Mouse (Mus musculus) hindbrain, embryonic 15.5 days (tissue): ENCODE measurements around the gene Wwox. TPM values are rescaled to one million over a fixed set of nuclear protein-coding genes. Genes with fewer than 3 reads are reported as not detected.

Experiments
- ATAC-seq: fragments of 200-750 bp; cut with Nextera tagmentation; 2 replicates; pipeline ENCODE4 v1.8.0; 2017; ENCODE audit warnings: low read depth, moderate number of reproducible peaks, moderate TSS enrichment; ENCODE audit not compliant: low FRiP score
- H3K27ac ChIP-seq: fragments of 300-500 bp; sonication (generic); replicated peaks from 2 replicates; pipeline ENCODE4 v1.5.1; 2015; ENCODE audit warnings: mild to moderate bottlenecking, inconsistent platforms
- H3K27me3 ChIP-seq: fragments of 300-500 bp; sonication (generic); 2 replicates; pipeline ENCODE4 v1.6.1; 2015; ENCODE audit warnings: control low read depth, inconsistent platforms
- H3K36me3 ChIP-seq: fragments of 300-500 bp; sonication (generic); 2 replicates; pipeline ENCODE4 v1.6.1; 2015; ENCODE audit warnings: control low read depth, inconsistent platforms
- H3K4me1 ChIP-seq: fragments of 300-500 bp; sonication (generic); replicated peaks from 2 replicates; pipeline ENCODE4 v1.6.1; 2015; ENCODE audit warnings: control low read depth, inconsistent platforms
- H3K4me2 ChIP-seq: fragments of 300-500 bp; sonication (generic); 2 replicates; pipeline ENCODE4 v1.6.1; 2015; ENCODE audit warnings: moderate library complexity, mild to moderate bottlenecking, inconsistent platforms
- H3K4me3 ChIP-seq: fragments of 300-500 bp; sonication (generic); 2 replicates; pipeline ENCODE4 v1.5.1; 2015; ENCODE audit warnings: mild to moderate bottlenecking, inconsistent platforms
- H3K9ac ChIP-seq: fragments of 300-500 bp; sonication (generic); 2 replicates; pipeline ENCODE4 v1.6.1; 2015; ENCODE audit warnings: inconsistent platforms
- H3K9me3 ChIP-seq: fragments of 300-500 bp; sonication (generic); 2 replicates; pipeline ENCODE4 v1.6.1; 2016; ENCODE audit warnings: control low read depth, inconsistent platforms
- WGBS: fragments of 180-500 bp; shearing (Covaris S2); methylation state at CpG from one replicate; pipeline ENCODE4 v1.1.7; 2015; 5-methylcytosine and 5-hydroxymethylcytosine counted together
- polyA plus RNA-seq: library from polyadenylated mRNA; unstranded; fragments of >200 nt; fragmentation: Nextera tagmentation; extraction: Ambion mirVana; gene quantifications from 2 replicates; pipeline ENCODE4 v1.2.1, GENCODE M21; 2015

The Wwox gene
- polyA plus RNA-seq, 1 experiment from 2014 or later, result 13.9 TPM

GRCm38 (mm10) chr8:114473546-114473945, 34.1 kb downstream of the Wwox start:
- Histone ChIP-seq H3K9me3 (no peaks in the 10 kb centered on the region), H3K4me3 (no peak overlapping the region), H3K4me2 (no peak overlapping the region), H3K27me3 (no peaks in the 10 kb centered on the region), H3K9ac (no peak overlapping the region), H3K4me1 (peaks cover 7% of the 10 kb centered on the region), H3K27ac (no peak overlapping the region), H3K36me3 (no peaks in the 10 kb centered on the region)
- no peak for ATAC-seq
- WGBS, result 80% methylated on average over 11 of the region's 11 CpGs

- H3K27ac ChIP-seq, result no peak overlapping the region
- H3K9me3 ChIP-seq, result no peaks in the 10 kb centered on the region
- H3K4me1 ChIP-seq, result no peaks in the 10 kb centered on the region
- no peaks in the 10 kb centered on the region for H3K27me3 ChIP-seq
- H3K36me3 ChIP-seq, result no peaks in the 10 kb centered on the region
- no peak overlapping the region for H3K4me3 ChIP-seq
- H3K9ac ChIP-seq, result no peak overlapping the region
- 80% methylated on average over 10 of the region's 10 CpGs for WGBS
- ATAC-seq, result no peak
- H3K4me2 ChIP-seq, result no peak overlapping the region
These were observed 37.5 kb downstream of the Wwox start for GRCm38 (mm10) chr8:114476919-114477318.

GRCm38 (mm10) chr8:114477790-114478189, 38.3 kb downstream of the Wwox start:
- 83% methylated on average over 8 of the region's 8 CpGs for WGBS
- no peaks in the 10 kb centered on the region for H3K9me3 ChIP-seq
- no peaks in the 10 kb centered on the region for H3K27me3 ChIP-seq

GRCm38 (mm10) chr8:114479749-114480148, 40.3 kb downstream of the Wwox start:
- 68% methylated on average over 8 of the region's 8 CpGs for WGBS
- Histone ChIP-seq H3K27me3 (no peaks in the 10 kb centered on the region), H3K4me3 (no peak overlapping the region), H3K4me2 (no peak overlapping the region), H3K4me1 (no peaks in the 10 kb centered on the region), H3K27ac (no peak overlapping the region), H3K9me3 (no peaks in the 10 kb centered on the region), H3K36me3 (no peaks in the 10 kb centered on the region), H3K9ac (no peak overlapping the region)
- ATAC-seq, result no peak

More at GRCm38 (mm10) chr8:114477790-114478189, 38.3 kb downstream of the Wwox start:
- Histone ChIP-seq H3K36me3 (no peaks in the 10 kb centered on the region), H3K4me1 (no peaks in the 10 kb centered on the region), H3K4me3 (no peak overlapping the region), H3K4me2 (no peak overlapping the region), H3K9ac (no peak overlapping the region), H3K27ac (no peak overlapping the region)
- no peak for ATAC-seq

GRCm38 (mm10) chr8:114491662-114492160, 52.3 kb downstream of the Wwox start:
- Histone ChIP-seq H3K9me3 (no peaks in the 10 kb centered on the region), H3K27me3 (no peaks in the 10 kb centered on the region), H3K4me3 (no peak overlapping the region), H3K9ac (no peak overlapping the region), H3K4me2 (no peak overlapping the region), H3K4me1 (no peaks in the 10 kb centered on the region), H3K36me3 (no peaks in the 10 kb centered on the region), H3K27ac (no peak overlapping the region)
- 83% methylated on average over 5 of the region's 5 CpGs for WGBS
- no peak for ATAC-seq

GRCm38 (mm10) chr8:114499448-114500144, 60.1 kb downstream of the Wwox start:
- no peak overlapping the region for H3K9ac ChIP-seq
- no peak overlapping the region for H3K4me3 ChIP-seq
- H3K36me3 ChIP-seq, result no peaks in the 10 kb centered on the region
- no peaks in the 10 kb centered on the region for H3K27me3 ChIP-seq
- H3K4me2 ChIP-seq, result no peak overlapping the region
- H3K27ac ChIP-seq, result no peak overlapping the region
- H3K9me3 ChIP-seq, result no peaks in the 10 kb centered on the region
- no peak for ATAC-seq
- peaks cover 13% of the 10 kb centered on the region for H3K4me1 ChIP-seq
- 49% methylated on average over 16 of the region's 16 CpGs for WGBS

- H3K9ac ChIP-seq, result no peak overlapping the region
- no peak for ATAC-seq
- H3K4me2 ChIP-seq, result no peak overlapping the region
- no peaks in the 10 kb centered on the region for H3K36me3 ChIP-seq
- 49% methylated on average over 6 of the region's 6 CpGs for WGBS
- H3K4me3 ChIP-seq, result no peak overlapping the region
- H3K9me3 ChIP-seq, result no peaks in the 10 kb centered on the region
- H3K4me1 ChIP-seq, result peaks cover 25% of the 10 kb centered on the region
- no peaks in the 10 kb centered on the region for H3K27me3 ChIP-seq
- H3K27ac ChIP-seq, result no peak overlapping the region
These were observed 62.5 kb downstream of the Wwox start for GRCm38 (mm10) chr8:114501906-114502305.

GRCm38 (mm10) chr8:114503196-114503595, 63.7 kb downstream of the Wwox start:
- no peaks in the 10 kb centered on the region for H3K9me3 ChIP-seq
- no peak overlapping the region for H3K4me3 ChIP-seq
- peaks cover 29% of the 10 kb centered on the region for H3K4me1 ChIP-seq
- no peak for ATAC-seq
- H3K4me2 ChIP-seq, result no peak overlapping the region
- 86% methylated on average over 3 of the region's 3 CpGs for WGBS
- no peak overlapping the region for H3K9ac ChIP-seq
- H3K27me3 ChIP-seq, result no peaks in the 10 kb centered on the region
- H3K36me3 ChIP-seq, result no peaks in the 10 kb centered on the region
- no peak overlapping the region for H3K27ac ChIP-seq

GRCm38 (mm10) chr8:114504889-114505288, 65.4 kb downstream of the Wwox start:
- H3K9me3 ChIP-seq, result no peaks in the 10 kb centered on the region
- no peak for ATAC-seq
- 0 out of 2 replicates have a peak overlapping the region, but pooled peaks have one; percentile 23 for H3K4me2 ChIP-seq
- no peaks in the 10 kb centered on the region for H3K27me3 ChIP-seq
- H3K4me1 ChIP-seq, result peaks cover 23% of the 10 kb centered on the region
- H3K4me3 ChIP-seq, result no peak overlapping the region
- WGBS, result 48% methylated on average over 11 of the region's 11 CpGs
- no peak overlapping the region for H3K9ac ChIP-seq
- no peaks in the 10 kb centered on the region for H3K36me3 ChIP-seq
- no peak overlapping the region; the same call in 1 of the 2 replicates for H3K27ac ChIP-seq

GRCm38 (mm10) chr8:114505351-114506347, 66.2 kb downstream of the Wwox start:
- ATAC-seq, result no peak
- Histone ChIP-seq H3K4me2 (no peak overlapping the region), H3K9ac (no peak overlapping the region), H3K4me1 (peaks cover 23% of the 10 kb centered on the region), H3K27ac (no peak overlapping the region), H3K9me3 (no peaks in the 10 kb centered on the region), H3K4me3 (no peak overlapping the region), H3K27me3 (no peaks in the 10 kb centered on the region), H3K36me3 (no peaks in the 10 kb centered on the region)
- 81% methylated on average over 18 of the region's 18 CpGs for WGBS

- Histone ChIP-seq H3K4me1 (peaks cover 20% of the 10 kb centered on the region), H3K4me2 (no peak overlapping the region), H3K27me3 (no peaks in the 10 kb centered on the region), H3K9ac (no peak overlapping the region), H3K4me3 (no peak overlapping the region), H3K36me3 (no peaks in the 10 kb centered on the region), H3K27ac (no peak overlapping the region), H3K9me3 (no peaks in the 10 kb centered on the region)
- no peak for ATAC-seq
- WGBS, result 31% methylated on average over 7 of the region's 7 CpGs
These were observed 67.9 kb downstream of the Wwox start for GRCm38 (mm10) chr8:114507404-114507803.

GRCm38 (mm10) chr8:114510226-114510625, 70.8 kb downstream of the Wwox start:
- Histone ChIP-seq H3K9me3 (no peaks in the 10 kb centered on the region), H3K4me2 (no peak overlapping the region), H3K4me1 (peaks cover 14% of the 10 kb centered on the region), H3K36me3 (no peaks in the 10 kb centered on the region), H3K9ac (no peak overlapping the region), H3K4me3 (no peak overlapping the region), H3K27ac (no peak overlapping the region), H3K27me3 (no peaks in the 10 kb centered on the region)
- WGBS, result 60% methylated on average over 1 of the region's 1 CpGs
- ATAC-seq, result no peak
